Mouse (Mus musculus): ENCODE measurements at regions not wholly inside any gene's neighbourhood (a gene's known extent, or its start where the extent isn't known, plus 50 kb on each side); places are given as distances from the start of the nearest gene placed in this dataset.

DNA sequence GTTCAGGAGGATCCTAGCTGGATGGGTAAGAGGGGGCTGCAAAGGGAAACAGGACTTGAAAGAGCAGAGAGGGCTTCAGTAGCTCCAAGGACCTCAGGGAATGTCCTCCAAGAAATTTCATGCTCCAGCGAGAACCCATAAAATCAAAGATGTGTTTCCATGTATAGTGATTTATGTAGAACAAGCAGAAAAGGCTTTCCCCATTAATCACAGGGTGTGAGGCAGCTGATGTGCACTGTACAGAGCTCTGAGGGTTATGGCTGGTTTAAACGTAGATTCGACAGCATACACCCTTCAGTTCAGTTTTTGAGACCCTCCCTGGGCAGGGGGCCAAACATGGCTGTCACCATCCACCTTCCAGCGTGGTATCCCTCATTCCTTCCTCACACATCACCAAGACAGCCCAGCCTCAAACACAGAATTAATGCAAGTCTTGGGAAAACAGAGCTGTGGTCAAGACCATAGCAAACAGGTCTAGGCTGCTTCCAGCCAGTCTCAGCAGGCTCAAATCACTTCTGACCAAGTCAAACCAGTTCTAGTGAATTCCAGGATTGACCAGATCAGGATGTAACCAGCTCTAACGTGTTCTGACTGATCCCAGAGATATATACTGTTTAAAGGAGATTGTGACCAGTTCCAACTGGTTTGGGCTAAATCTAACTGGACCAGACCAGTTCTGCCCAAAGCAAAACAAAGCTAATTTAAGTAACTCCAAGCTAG is 78.9 kb upstream of the Smad3 start:
- TF ChIP-seq CTCF (IDR thresholded peaks at IDR 0.05; ENCODE audit: control insufficient read depth, insufficient read depth, low read length) (no peak), POLR2A (IDR thresholded peaks at IDR 0.05; ENCODE audit: borderline replicate concordance, control insufficient read depth, low read depth, low read length) (no peak)
